Mouse (Mus musculus) neural tube, embryonic 12.5 days (tissue): Measurements from ENCODE around the gene Neurl4. TPM values are rescaled to one million over a fixed set of nuclear protein-coding genes. Genes with fewer than 3 reads are reported as not detected.
"Not testable (repeated sequence)": the region's sequence is repeated elsewhere in the genome, so short reads cannot be mapped to it uniquely, and the experiment has no call there.

Source experiments
- ATAC-seq: fragments of 200-750 bp; cut with Nextera tagmentation; 2 replicates; pipeline ENCODE4 v1.8.0; 2017; ENCODE audit warnings: low read depth, mild to moderate bottlenecking, moderate TSS enrichment, moderate library complexity; ENCODE audit not compliant: low FRiP score
- H3K27ac ChIP-seq: fragments of 300-500 bp; sonication (generic); 2 replicates; pipeline ENCODE4 v1.5.1; 2016
- H3K27me3 ChIP-seq: fragments of 300-500 bp; sonication (generic); replicated peaks from 2 replicates; pipeline ENCODE4 v1.6.1; 2016; ENCODE audit warnings: mild to moderate bottlenecking
- H3K36me3 ChIP-seq: fragments of 300-500 bp; sonication (generic); 2 replicates; pipeline ENCODE4 v1.6.1; 2016; ENCODE audit warnings: mild to moderate bottlenecking
- H3K4me1 ChIP-seq: fragments of 300-500 bp; sonication (generic); 2 replicates; pipeline ENCODE4 v1.6.1; 2016
- H3K4me2 ChIP-seq: fragments of 300-500 bp; sonication (generic); replicated peaks from 2 replicates; pipeline ENCODE4 v1.6.1; 2016; ENCODE audit warnings: mild to moderate bottlenecking
- H3K4me3 ChIP-seq: fragments of 300-500 bp; sonication (generic); 2 replicates; pipeline ENCODE4 v1.5.1; 2016
- H3K9ac ChIP-seq: fragments of 300-500 bp; sonication (generic); 2 replicates; pipeline ENCODE4 v1.6.1; 2016; ENCODE audit warnings: mild to moderate bottlenecking
- H3K9me3 ChIP-seq: fragments of 300-500 bp; sonication (generic); 2 replicates; pipeline ENCODE4 v1.6.1; 2016; ENCODE audit warnings: mild to moderate bottlenecking
- WGBS: fragments of 180-500 bp; shearing (Covaris S2); methylation state at CpG from one replicate; pipeline ENCODE4 v1.1.7; 2016; 5-methylcytosine and 5-hydroxymethylcytosine counted together
- polyA plus RNA-seq: library from polyadenylated mRNA; unstranded; fragments of >200 nt; fragmentation: Nextera tagmentation; extraction: Ambion mirVana; gene quantifications from 2 replicates; pipeline ENCODE4 v1.2.1, GENCODE M21; 2016

Gene Neurl4
- polyA plus RNA-seq, 1 experiment from 2014 or later: 19.8 TPM

DNA sequence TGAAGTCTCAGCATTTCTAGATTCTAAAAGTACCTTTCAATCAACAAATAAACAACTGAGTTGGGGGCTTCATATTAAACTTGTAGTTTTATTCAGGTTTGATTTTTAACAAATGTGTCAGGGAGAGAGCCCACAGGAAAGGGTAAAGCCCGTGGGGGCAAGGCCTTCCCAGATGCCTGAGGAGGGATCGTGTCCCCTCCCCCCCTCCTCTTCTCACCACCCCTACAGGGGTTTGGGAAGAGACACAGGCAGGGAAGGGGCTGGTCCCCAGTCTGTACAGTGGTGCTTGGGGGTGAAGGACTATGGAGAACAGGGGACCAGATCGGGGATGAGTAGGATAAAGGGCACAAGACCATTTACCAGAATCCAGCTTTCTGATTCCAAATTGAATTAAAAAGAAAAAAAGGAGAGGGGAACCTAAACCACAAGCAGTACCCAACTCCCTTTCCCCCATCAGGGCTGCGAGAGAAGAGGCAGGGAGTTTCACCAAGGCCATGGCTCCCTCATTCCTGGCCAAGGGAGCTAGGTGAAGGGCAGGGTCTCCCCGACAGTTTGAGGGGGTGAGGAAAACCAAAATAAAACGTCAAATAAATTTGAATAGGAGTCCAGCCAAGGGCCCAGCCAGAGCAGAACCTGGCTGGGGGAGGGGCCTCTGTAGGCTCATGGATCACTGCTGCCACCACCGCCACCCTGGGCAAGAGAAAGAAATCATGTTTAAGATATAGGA lies 15.9 kb downstream of the Neurl4 start:
- not testable (repeated sequence) for ATAC-seq, H3K27ac ChIP-seq, H3K4me3 ChIP-seq, H3K9me3 ChIP-seq, H3K9ac ChIP-seq, H3K27me3 ChIP-seq, H3K4me2 ChIP-seq
- WGBS: 65% methylated on average over 7 of the region's 7 CpGs
- Histone ChIP-seq H3K36me3 (peaks cover 61% of the 10 kb centered on the region), H3K4me1 (peaks cover 41% of the 10 kb centered on the region)

DNA sequence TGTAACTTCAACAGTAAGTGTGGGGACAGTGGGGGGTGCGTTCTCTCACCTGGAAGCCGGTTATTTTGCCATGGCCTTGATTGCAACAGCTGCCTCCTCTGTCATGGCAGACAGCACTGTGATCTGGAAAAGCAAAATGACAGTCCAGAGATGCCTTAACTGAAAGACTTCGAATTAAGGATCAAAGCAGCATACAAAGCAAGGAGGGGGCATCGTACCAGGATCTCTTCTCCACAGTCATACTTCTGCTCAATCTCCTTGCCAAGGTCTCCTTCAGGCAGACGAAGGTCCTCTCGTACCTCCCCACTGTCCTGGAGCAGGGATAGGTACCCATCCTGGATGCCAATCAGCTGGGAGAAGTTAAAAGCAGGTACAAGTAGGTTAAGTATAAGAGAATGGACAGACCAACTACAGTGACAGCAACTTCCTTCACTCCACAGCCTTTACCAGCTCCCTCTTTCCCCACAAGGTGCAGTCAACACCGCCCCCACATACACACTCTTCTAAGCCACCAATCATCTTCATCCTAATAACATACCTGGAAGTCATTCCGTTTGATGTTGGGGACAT lies 16.6 kb downstream of the Neurl4 start:
- WGBS: 84% methylated on average over 8 of the region's 8 CpGs
- Histone ChIP-seq H3K36me3 (peaks cover 54% of the 10 kb centered on the region), H3K27me3 (no peaks in the 10 kb centered on the region), H3K9me3 (no peaks in the 10 kb centered on the region), H3K4me2 (no peak overlapping the region), H3K27ac (no peak overlapping the region), H3K4me3 (no peak overlapping the region), H3K9ac (no peak overlapping the region), H3K4me1 (peaks cover 41% of the 10 kb centered on the region)
- ATAC-seq: no peak

DNA sequence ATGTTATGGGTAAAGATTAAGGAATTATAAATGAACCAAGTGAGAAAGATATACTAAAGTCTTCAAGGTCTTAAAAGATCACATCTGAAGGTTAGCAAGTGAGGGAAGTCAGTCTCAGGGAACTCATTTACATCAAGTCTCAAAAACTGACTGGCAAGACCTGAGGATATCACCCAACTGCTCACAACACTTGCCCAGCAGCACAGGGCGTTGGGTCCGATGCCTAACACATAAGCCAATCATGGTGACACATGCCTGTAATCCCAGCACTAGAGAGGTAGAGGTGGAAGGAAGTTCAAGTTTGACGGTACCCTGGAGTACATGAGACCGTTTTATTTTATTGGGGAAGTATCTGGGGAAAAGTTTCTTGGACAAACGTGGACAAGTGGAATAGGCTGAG lies 17.2 kb downstream of the Neurl4 start:
- Histone ChIP-seq H3K9ac (no peak overlapping the region), H3K36me3 (peaks cover 48% of the 10 kb centered on the region), H3K4me1 (peaks cover 37% of the 10 kb centered on the region), H3K4me2 (no peak overlapping the region), H3K27ac (no peak overlapping the region), H3K9me3 (no peaks in the 10 kb centered on the region), H3K27me3 (no peaks in the 10 kb centered on the region), H3K4me3 (no peak overlapping the region)
- 88% methylated on average over 5 of the region's 5 CpGs for WGBS
- ATAC-seq: no peak

DNA sequence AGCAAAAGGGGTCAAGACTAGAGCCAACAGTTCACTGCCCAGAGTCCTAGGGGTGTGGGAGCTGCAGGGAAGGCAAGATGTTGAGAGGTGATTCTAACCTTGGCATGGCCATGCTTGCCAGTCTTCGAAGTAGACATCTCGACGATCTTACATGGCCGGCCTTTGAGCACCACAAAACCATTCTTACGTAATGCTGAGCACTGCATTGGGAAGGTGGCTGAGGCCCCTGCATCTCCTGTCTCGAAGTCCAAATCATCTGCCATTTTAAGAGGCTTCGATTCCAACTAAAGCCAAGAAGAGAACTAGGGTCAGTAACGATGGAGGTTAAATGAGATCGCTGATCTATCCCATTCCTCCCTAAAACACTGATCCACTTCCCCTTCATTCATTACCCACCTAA lies 18.2 kb downstream of the Neurl4 start:
- H3K36me3 ChIP-seq: peaks cover 46% of the 10 kb centered on the region
- H3K9me3 ChIP-seq: no peaks in the 10 kb centered on the region
- peak overlapping the region; percentile 93 for H3K4me2 ChIP-seq
- H3K27me3 ChIP-seq: no peaks in the 10 kb centered on the region
- H3K4me3 ChIP-seq: peak overlapping the region; percentile 97
- 85% methylated on average over 9 of the region's 9 CpGs for WGBS
- H3K4me1 ChIP-seq: peaks cover 33% of the 10 kb centered on the region
- H3K27ac ChIP-seq: no peak overlapping the region
- peak overlapping the region; percentile 95 for H3K9ac ChIP-seq
- ATAC-seq: no peak

DNA sequence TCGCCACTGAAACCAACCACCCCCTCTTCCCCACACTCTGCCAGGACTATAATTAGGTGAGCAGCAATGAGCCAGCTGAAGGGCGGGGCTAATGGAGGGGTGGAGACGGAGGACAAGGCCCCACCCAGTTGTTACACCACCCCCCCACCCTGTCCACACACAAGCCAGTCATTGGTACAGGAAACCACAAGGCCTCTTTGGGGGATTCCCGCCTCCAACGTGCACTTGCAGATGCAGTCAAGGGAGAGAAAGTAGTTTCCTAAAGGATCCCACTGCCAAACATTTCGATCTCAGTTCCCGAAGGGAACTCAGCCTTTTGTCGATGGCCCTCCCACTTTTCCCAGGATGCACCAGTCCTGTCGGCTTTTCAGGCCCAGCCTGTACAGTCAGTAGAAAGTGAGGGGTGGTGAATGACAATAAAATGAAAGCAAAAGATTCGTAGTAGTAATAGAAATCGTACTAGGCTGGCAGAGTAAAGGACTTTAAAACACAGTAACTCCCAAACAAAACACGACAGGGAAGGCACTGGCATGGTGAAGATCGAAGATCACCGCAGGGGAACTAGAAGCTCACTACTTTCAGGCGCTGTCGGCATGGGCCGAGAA lies 18.9 kb downstream of the Neurl4 start:
- Histone ChIP-seq H3K4me1 (peaks cover 28% of the 10 kb centered on the region), H3K4me3 (peak overlapping the region; percentile 97), H3K9ac (peak overlapping the region; percentile 95), H3K27me3 (no peaks in the 10 kb centered on the region), H3K9me3 (no peaks in the 10 kb centered on the region), H3K27ac (peak overlapping the region; percentile 84), H3K4me2 (peak overlapping the region; percentile 93), H3K36me3 (peaks cover 46% of the 10 kb centered on the region)
- 1% methylated on average over 17 of the region's 17 CpGs for WGBS
- no peak for ATAC-seq

DNA sequence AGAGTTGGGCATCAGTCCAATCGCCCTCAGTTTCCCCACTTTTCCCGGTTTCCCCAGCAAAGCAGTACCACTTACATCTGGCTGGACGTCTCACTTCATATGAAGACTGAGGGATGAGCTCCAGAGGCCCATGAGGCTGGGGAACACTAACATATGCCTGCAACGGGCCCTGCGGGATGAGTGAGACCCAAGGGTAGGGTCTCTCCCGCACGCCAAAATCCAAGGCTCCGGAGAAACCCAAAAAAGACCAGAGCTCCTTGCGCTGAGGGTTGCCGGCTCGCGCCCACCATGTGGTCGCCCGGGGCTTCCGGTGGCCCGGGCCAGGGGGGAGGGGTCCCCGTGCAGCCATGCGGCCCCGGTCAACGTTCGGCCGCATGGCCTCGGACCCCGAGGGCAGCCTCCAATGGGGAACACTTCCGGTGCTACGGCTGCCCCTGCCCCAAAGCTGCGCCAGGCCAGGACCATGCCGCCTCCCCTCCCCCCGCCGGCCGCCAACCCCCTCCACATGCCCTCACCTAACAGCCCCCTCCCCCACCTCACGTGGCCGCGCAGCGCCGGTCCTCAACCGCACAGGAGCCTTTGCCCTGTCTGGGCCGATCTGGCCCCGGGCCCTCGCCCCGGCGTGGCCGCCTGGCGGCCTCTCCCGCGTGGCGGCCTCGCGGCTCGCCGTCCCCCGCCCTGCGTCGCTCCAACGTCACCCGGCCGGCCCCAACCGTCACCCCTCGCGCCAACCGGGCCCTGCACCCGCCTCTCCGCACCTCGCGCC lies 19.6 kb downstream of the Neurl4 start:
- ATAC-seq: peak; percentile 27
- Histone ChIP-seq H3K9ac (peak overlapping the region; percentile 95), H3K4me3 (peak overlapping the region; percentile 97), H3K4me2 (peak overlapping the region; percentile 93), H3K9me3 (no peaks in the 10 kb centered on the region), H3K4me1 (peaks cover 21% of the 10 kb centered on the region), H3K27me3 (no peaks in the 10 kb centered on the region), H3K27ac (peak overlapping the region; percentile 84), H3K36me3 (peaks cover 39% of the 10 kb centered on the region)
- WGBS: 1% methylated on average over 63 of the region's 65 CpGs

DNA sequence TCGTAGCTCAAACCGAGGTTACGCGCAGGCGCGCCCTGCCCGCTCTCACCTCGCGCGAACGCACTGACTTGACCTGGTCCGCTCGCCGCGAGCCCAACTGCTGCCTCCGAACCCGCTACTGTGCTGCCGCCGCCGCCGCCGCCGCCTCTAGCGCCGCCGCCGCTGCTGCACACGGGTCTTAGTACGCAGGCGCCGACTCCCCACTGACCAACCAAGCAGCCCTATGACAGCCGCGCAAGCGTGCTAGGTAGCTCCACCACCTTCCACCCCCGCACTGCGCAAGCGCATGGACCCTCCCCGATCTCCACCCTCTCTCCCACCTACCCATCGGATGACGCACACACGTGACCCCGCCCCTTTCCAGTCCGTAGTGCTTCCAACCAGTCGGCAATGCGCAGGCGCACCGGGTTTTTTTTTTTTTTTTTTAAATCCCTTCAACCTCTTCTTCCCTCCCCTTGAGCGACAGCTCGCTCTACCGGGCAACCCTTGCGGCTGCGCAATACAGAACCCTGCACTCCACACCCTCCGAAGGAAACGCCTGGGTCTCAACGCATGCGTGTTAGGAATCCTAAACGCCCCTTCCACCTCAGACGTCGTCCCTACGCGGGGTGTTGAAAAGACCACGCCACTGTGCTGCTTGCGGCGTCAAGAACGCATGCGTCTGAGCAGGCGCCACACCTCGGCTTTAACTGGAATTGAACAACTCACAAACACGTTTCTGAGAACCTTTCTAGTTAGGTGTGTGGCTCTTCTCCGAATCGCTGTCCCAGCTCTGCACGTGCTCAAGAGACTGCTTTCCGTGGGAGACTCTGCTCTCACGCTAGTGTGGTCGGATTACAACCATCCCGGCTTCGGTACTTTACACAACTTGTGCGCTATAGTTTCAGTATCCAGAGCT lies 20.5 kb downstream of the Neurl4 start, which contains the start of gene Eif5a:
Eif5a (minus strand) TSS at position 845 of the 898 bp plus-strand sequence.
- Histone ChIP-seq H3K4me2 (peak within 1 kb of the TSS; percentile 93), H3K4me1 (peaks cover 12% of the 10 kb centered on the region), H3K27ac (peak within 1 kb of the TSS; percentile 89), H3K9me3 (no peaks in the 10 kb centered on the region), H3K4me3 (peak within 1 kb of the TSS; percentile 97), H3K27me3 (no peaks in the 10 kb centered on the region), H3K36me3 (peaks cover 30% of the 10 kb centered on the region), H3K9ac (peak within 1 kb of the TSS; percentile 95)
- peak; percentile 94 for ATAC-seq
- WGBS: under 1% methylated on average over 78 of the region's 78 CpGs

DNA sequence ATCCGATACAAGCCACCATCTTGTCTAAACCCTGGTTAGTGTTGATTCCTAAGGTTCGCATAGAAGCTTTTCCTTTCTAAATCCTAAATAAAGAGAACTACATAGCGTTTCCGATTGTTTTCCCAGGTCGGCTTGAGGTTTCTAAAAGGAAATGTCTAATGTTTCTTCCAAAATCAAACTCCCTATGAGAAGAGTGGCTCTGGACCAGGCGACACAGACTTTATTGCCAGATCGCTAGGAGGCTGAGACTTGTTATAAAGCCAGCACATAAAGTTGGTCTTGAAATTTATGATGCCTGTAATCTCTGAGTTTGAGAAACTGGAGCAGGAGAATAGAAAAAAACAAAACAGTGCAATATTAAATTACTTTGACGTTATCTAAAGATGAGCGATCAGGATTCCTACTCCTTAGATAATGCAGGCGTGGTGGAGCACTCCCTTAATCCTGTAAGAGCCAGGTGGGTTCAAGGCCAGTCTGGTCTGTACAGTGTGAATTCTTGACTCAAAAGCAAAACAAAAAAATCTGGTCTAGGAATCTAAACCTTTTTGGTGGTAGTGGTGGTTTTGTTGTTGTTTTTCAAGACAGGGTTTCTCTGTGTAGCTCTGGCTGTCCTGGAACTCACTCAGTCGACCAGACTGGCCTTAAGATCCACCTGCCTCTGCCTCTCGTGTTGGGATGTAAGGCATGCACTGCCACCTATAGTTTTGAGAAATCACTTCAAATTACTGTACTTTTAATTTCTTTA lies 21.3 kb downstream of the Neurl4 start:
- Histone ChIP-seq H3K9ac (peak overlapping the region; percentile 53), H3K4me2 (peak overlapping the region; percentile 93), H3K4me1 (peaks cover 11% of the 10 kb centered on the region), H3K27ac (peak overlapping the region; percentile 89), H3K27me3 (no peaks in the 10 kb centered on the region), H3K9me3 (no peaks in the 10 kb centered on the region), H3K4me3 (peak overlapping the region; percentile 97), H3K36me3 (peaks cover 22% of the 10 kb centered on the region)
- WGBS: 4% methylated on average over 12 of the region's 12 CpGs
- ATAC-seq: no peak

DNA sequence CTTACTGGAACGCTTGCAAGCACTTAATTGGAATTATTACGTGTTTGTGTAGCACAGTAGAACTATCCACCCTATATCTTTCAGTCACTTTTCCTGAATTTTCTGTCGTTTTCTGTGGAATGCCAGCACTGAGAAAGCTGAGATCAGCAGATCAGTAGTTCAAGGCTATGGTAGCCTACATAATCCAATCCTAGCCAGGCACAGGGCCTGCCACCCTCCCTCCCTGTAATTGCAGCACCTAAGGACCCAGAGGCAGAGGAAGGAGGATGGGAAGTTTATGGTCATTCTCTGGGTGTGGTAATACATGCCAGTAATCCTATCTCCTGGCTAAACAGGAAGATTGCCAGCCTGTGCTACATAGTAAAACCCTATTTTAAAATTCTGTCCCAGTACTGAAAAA lies 21.9 kb downstream of the Neurl4 start:
- peaks cover 11% of the 10 kb centered on the region for H3K4me1 ChIP-seq
- peaks cover 15% of the 10 kb centered on the region for H3K36me3 ChIP-seq
- H3K9ac ChIP-seq: no peak overlapping the region
- 69% methylated on average over 3 of the region's 3 CpGs for WGBS
- no peak overlapping the region for H3K27ac ChIP-seq
- ATAC-seq: no peak
- no peaks in the 10 kb centered on the region for H3K9me3 ChIP-seq
- H3K4me3 ChIP-seq: no peak overlapping the region
- H3K4me2 ChIP-seq: peak overlapping the region; percentile 93; the same call in 1 of the 2 replicates
- H3K27me3 ChIP-seq: no peaks in the 10 kb centered on the region

DNA sequence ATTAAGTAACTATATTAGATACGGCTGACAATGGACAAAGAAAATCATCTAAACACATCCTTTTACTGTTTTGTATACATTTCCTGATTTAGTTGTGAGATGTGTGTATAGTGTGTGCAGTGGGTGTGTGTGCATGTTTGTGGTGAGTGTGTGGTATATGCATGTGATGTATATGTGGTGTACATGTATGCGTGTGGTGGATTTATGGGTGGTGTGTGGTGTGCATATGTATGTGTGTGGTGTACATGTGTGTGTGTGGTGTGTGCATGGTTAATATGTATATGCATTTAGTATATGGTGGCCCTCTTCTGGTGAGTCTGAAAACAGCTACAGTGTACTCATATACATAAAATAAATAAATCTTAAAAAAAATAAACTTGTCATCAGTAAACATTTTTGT lies 26.6 kb downstream of the Neurl4 start:
- WGBS: 94% methylated on average over 2 of the region's 2 CpGs
- no peaks in the 10 kb centered on the region for H3K9me3 ChIP-seq
- no peak overlapping the region for H3K4me2 ChIP-seq
- no peaks in the 10 kb centered on the region for H3K4me1 ChIP-seq
- H3K27ac ChIP-seq: no peak overlapping the region
- ATAC-seq: no peak
- no peaks in the 10 kb centered on the region for H3K27me3 ChIP-seq
- no peak overlapping the region for H3K4me3 ChIP-seq
- no peaks in the 10 kb centered on the region for H3K36me3 ChIP-seq
- no peak overlapping the region for H3K9ac ChIP-seq

DNA sequence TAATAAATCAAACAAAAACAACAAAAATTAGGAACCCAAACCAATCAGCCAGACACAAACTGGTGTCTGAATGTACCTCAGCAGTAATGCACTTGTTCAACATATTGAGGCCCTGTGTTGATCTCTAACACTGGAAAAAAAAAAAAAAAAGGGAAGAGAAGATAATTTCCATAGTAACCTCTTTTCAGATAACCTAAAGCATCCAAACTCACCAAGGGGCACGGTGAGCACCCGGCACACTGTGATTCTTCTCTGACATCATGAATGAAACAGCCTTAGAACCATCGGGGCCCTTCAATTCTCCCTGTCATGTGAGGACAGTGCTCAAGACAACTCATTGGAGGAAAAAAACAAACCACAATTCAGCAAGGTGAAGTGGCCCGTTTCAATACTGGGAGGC lies 28.8 kb downstream of the Neurl4 start:
- Histone ChIP-seq H3K9me3 (no peaks in the 10 kb centered on the region), H3K4me3 (no peak overlapping the region), H3K36me3 (no peaks in the 10 kb centered on the region), H3K27me3 (no peaks in the 10 kb centered on the region), H3K27ac (no peak overlapping the region), H3K4me2 (no peak overlapping the region), H3K4me1 (peaks cover 4% of the 10 kb centered on the region; the same call in 1 of the 2 replicates), H3K9ac (no peak overlapping the region)
- ATAC-seq: no peak
- WGBS: 83% methylated on average over 4 of the region's 4 CpGs
